9 mouse cellular contexts compared by ENCODE assay signal in genomic region chr16:85133468-85133881, GRCm38 (mm10). TPM values are rescaled to one million over a fixed set of nuclear protein-coding genes. Genes with fewer than 3 reads are reported as not detected.
A peak's percentile ranks its signal among the peaks of the same experiment; 100 is the strongest.
DNase-seq lines count a peak whose midpoint lies in the region; ATAC-seq and TF ChIP-seq lines count a peak whose summit lies in the region.
"Had no signal": no experiment of that assay in that cellular context is flagged by ENCODE, and none has a peak within 500 bp of the region (broad histone marks: within the 10 kb centered on the region; RNA-seq: fewer than 3 reads in every experiment).

No protein-coding gene starts in this region.

- H3K36me3 ChIP-seq in testis, adult 2 months (ENCODE audit: control insufficient read depth, insufficient read depth, low read length): no peaks in the 10 kb centered on the region
- H3K36me3 ChIP-seq in intestine, postnatal 0 days (ENCODE audit: control insufficient read depth, insufficient read depth): no peaks in the 10 kb centered on the region
- no peaks in the 10 kb centered on the region for H3K36me3 ChIP-seq in liver, embryonic 16.5 days (ENCODE audit: control insufficient read depth, insufficient read depth)
- H3K36me3 ChIP-seq: neural tube, embryonic 12.5 days had no signal

- no peak for TF ChIP-seq CTCF in testis, adult 2 months (IDR thresholded peaks at IDR 0.05; ENCODE audit: control insufficient read depth, insufficient read depth, insufficient replicate concordance, low read depth, low read length)
- peak; percentile 36 for TF ChIP-seq CTCF in intestine, postnatal 0 days (IDR thresholded peaks at IDR 0.05; ENCODE audit: low read depth)

- TF ChIP-seq POLR2A in testis, adult 2 months (IDR thresholded peaks at IDR 0.05; ENCODE audit: control insufficient read depth, low read depth, low read length): no peak

- no peaks in the 10 kb centered on the region for H3K27me3 ChIP-seq in testis, adult 2 months (ENCODE audit: control insufficient read depth, insufficient read depth, low read length)
- no peaks in the 10 kb centered on the region for H3K27me3 ChIP-seq in intestine, postnatal 0 days (replicated peaks; ENCODE audit: control insufficient read depth, insufficient read depth, low read length)
- H3K27me3 ChIP-seq in liver, embryonic 16.5 days (ENCODE audit: control insufficient read depth, insufficient read depth, low read depth, low read length): no peaks in the 10 kb centered on the region
- H3K27me3 ChIP-seq: neural tube, embryonic 12.5 days had no signal

- 7% methylated on average over 5 of the region's 5 CpGs for WGBS in intestine, postnatal 0 days
- 44% methylated on average over 5 of the region's 5 CpGs for WGBS in liver, embryonic 16.5 days (ENCODE audit: insufficient replicate concordance)

- intact Hi-C loops in gastrocnemius, postnatal 14 days (cut with DNase I; ENCODE audit: low total_unique reads): no loop called here
- intact Hi-C loops in left cerebral cortex, postnatal 25 days (cut with DNase I): no loop called here

- H3K9me3 ChIP-seq in intestine, postnatal 0 days (ENCODE audit: control insufficient read depth): no peaks in the 10 kb centered on the region
- H3K9me3 ChIP-seq in liver, embryonic 16.5 days (replicated peaks; ENCODE audit: control insufficient read depth, low read length): no peaks in the 10 kb centered on the region
- H3K9me3 ChIP-seq: neural tube, embryonic 12.5 days had no signal

- H3K9ac ChIP-seq in intestine, postnatal 0 days (ENCODE audit: low read depth, low read length): peak overlapping the region; percentile 22; the same call in 1 of the 2 replicates
- H3K9ac ChIP-seq in liver, embryonic 16.5 days (ENCODE audit: low read depth, low read length): no peak overlapping the region
- H3K9ac ChIP-seq: neural tube, embryonic 12.5 days had no signal

- H3K4me3 ChIP-seq in testis, adult 2 months (ENCODE audit: control insufficient read depth, low read depth, low read length): no peak overlapping the region
- H3K4me3 ChIP-seq in intestine, postnatal 0 days (ENCODE audit: low read depth, low read length): peak overlapping the region; percentile 31
- H3K4me3 ChIP-seq in liver, embryonic 16.5 days (ENCODE audit: low read depth, low read length): peak overlapping the region; percentile 13; the same call in 1 of the 2 replicates
- H3K4me3 ChIP-seq: neural tube, embryonic 12.5 days had no signal

- H3K4me2 ChIP-seq in intestine, postnatal 0 days (replicated peaks; ENCODE audit: low read depth): peak overlapping the region; percentile 58
- peak overlapping the region; percentile 34 for H3K4me2 ChIP-seq in liver, embryonic 16.5 days (ENCODE audit: low read depth, low read length)
- H3K4me2 ChIP-seq: neural tube, embryonic 12.5 days had no signal

- no peaks in the 10 kb centered on the region for H3K4me1 ChIP-seq in testis, adult 2 months (ENCODE audit: control insufficient read depth, insufficient read depth, low read length)
- peaks cover 9% of the 10 kb centered on the region for H3K4me1 ChIP-seq in intestine, postnatal 0 days (replicated peaks; ENCODE audit: control insufficient read depth, insufficient read depth, low read length)
- peaks cover 6% of the 10 kb centered on the region for H3K4me1 ChIP-seq in liver, embryonic 16.5 days (ENCODE audit: control insufficient read depth, low read depth, low read length)

- H3K27ac ChIP-seq in testis, adult 2 months (ENCODE audit: control insufficient read depth, insufficient read depth, low read depth, low read length): peak overlapping the region; percentile 68
- peak overlapping the region; percentile 76 for H3K27ac ChIP-seq in intestine, postnatal 0 days (ENCODE audit: low read depth, low read length)
- peak overlapping the region; percentile 58 for H3K27ac ChIP-seq in liver, embryonic 16.5 days (ENCODE audit: low read length)
- H3K27ac ChIP-seq: neural tube, embryonic 12.5 days had no signal

- peak; percentile 89 for ATAC-seq in intestine, postnatal 0 days
- peak; percentile 46; the same call in 1 of the 2 replicates for ATAC-seq in liver, embryonic 16.5 days (ENCODE audit: low read depth)

- DNase-seq in testis, postnatal 10 days (ENCODE audit: low spot score): no peak
- DNase-seq in gastrocnemius, postnatal 14 days: peak; percentile 72
- DNase-seq in frontal cortex, postnatal 25 days (ENCODE audit: low spot score in 2 of 2): no peak
- no peak for DNase-seq in left cerebral cortex, postnatal 25 days (ENCODE audit: low spot score in 2 of 2)
- DNase-seq in layer of hippocampus, adult 11-12 months (ENCODE audit: low spot score): no peak

RNA-seq across cellular contexts. Expression of gene App, which starts 40.1 kb away (rescaled TPM):
- 74.5 and 89.0 TPM in 2 replicates for polyA plus RNA-seq in testis, adult 2 months (2012; rRNA removed)
- 100 to 1,000 TPM; 149 to 161 TPM for total RNA-seq in gastrocnemius, postnatal 14 days (2021)
- 191 and 203 TPM in 2 replicates for polyA plus RNA-seq in intestine, postnatal 0 days (2015; fragmentation: Nextera tagmentation; extraction: Ambion mirVana)
- 19.2 and 19.9 TPM in 2 replicates for polyA plus RNA-seq in liver, embryonic 16.5 days (2015; fragmentation: Nextera tagmentation; extraction: Ambion mirVana)
- 1,000 to 10,000 TPM; 1,358 to 1,417 TPM for total RNA-seq in left cerebral cortex, postnatal 25 days (2021)
